Mouse (Mus musculus) heart, embryonic 11.5 days (tissue): ENCODE data around the gene Slc2a8. TPM values are rescaled to one million over a fixed set of nuclear protein-coding genes. Genes with fewer than 3 reads are reported as not detected.
"Not testable (repeated sequence)": the region's sequence is repeated elsewhere in the genome, so short reads cannot be mapped to it uniquely, and the experiment has no call there.

Experiments
- ATAC-seq: fragments of 200-750 bp; cut with Nextera tagmentation; replicated peaks from 2 replicates; pipeline ENCODE4 v1.8.0; 2017; ENCODE audit warnings: moderate library complexity; ENCODE audit not compliant: insufficient number of reproducible peaks, low FRiP score, low TSS enrichment
- H3K27ac ChIP-seq: fragments of 300-500 bp; sonication (generic); 2 replicates; pipeline ENCODE4 v1.5.1; 2014; ENCODE audit warnings: mild to moderate bottlenecking, low read depth, low read length
- H3K27me3 ChIP-seq: fragments of 300-500 bp; sonication (generic); 2 replicates; pipeline ENCODE4 v1.6.1; 2014; ENCODE audit warnings: mild to moderate bottlenecking, low read length, mixed read lengths; ENCODE audit not compliant: control insufficient read depth, insufficient read depth
- H3K36me3 ChIP-seq: fragments of 300-500 bp; sonication (generic); 2 replicates; pipeline ENCODE4 v1.6.1; 2014; ENCODE audit warnings: mild to moderate bottlenecking, low read length, moderate library complexity, mixed read lengths; ENCODE audit not compliant: control insufficient read depth, insufficient read depth
- H3K4me1 ChIP-seq: fragments of 300-500 bp; sonication (generic); 2 replicates; pipeline ENCODE4 v1.6.1; 2014; ENCODE audit warnings: low read length; ENCODE audit not compliant: control insufficient read depth, insufficient read depth
- H3K4me2 ChIP-seq: fragments of 300-500 bp; sonication (generic); 2 replicates; pipeline ENCODE4 v1.6.1; 2014; ENCODE audit warnings: mild to moderate bottlenecking, moderate library complexity
- H3K4me3 ChIP-seq: fragments of 300-500 bp; sonication (generic); 2 replicates; pipeline ENCODE4 v1.5.1; 2014; ENCODE audit warnings: low read depth, low read length
- H3K9ac ChIP-seq: fragments of 300-500 bp; sonication (generic); 2 replicates; pipeline ENCODE4 v1.6.1; 2014; ENCODE audit warnings: mild to moderate bottlenecking, low read depth, low read length, moderate library complexity
- H3K9me3 ChIP-seq: fragments of 300-500 bp; sonication (generic); replicated peaks from 2 replicates; pipeline ENCODE4 v1.6.1; 2016; ENCODE audit warnings: low read length; ENCODE audit not compliant: control insufficient read depth
- WGBS: fragments of 180-500 bp; shearing (Covaris S2); extraction: QIAGEN DNeasy Blood & Tissue Kit; methylation state at CpG from one replicate; pipeline ENCODE4 v1.1.7; 2014; ENCODE audit not compliant: insufficient replicate concordance; 5-methylcytosine and 5-hydroxymethylcytosine counted together
- polyA plus RNA-seq: library from polyadenylated mRNA; unstranded; fragments of >200 nt; fragmentation: Nextera tagmentation; extraction: Ambion mirVana; gene quantifications from 2 replicates; pipeline ENCODE4 v1.2.1, GENCODE M21; 2014

The Slc2a8 gene
- 12.1 and 13.2 TPM in 2 replicates for polyA plus RNA-seq

- ATAC-seq = peak; percentile 98
- WGBS = under 1% methylated on average over 50 of the region's 50 CpGs
Measured at GRCm38 (mm10) chr2:32981725-32982271, at the start of gene Slc2a8. TSS of gene Slc2a8 (minus strand) at chr2:32982083.

GRCm38 (mm10) chr2:33025040-33025439, 43.2 kb upstream of the Slc2a8 start:
- no peak overlapping the region for H3K4me2 ChIP-seq
- H3K9ac ChIP-seq = no peak overlapping the region
- no peak overlapping the region for H3K27ac ChIP-seq
- no peaks in the 10 kb centered on the region for H3K27me3 ChIP-seq
- H3K4me3 ChIP-seq = no peak overlapping the region
- 68% methylated on average over 4 of the region's 4 CpGs for WGBS
- no peaks in the 10 kb centered on the region for H3K9me3 ChIP-seq
- no peaks in the 10 kb centered on the region for H3K4me1 ChIP-seq
- no peaks in the 10 kb centered on the region for H3K36me3 ChIP-seq
- no peak for ATAC-seq

More at GRCm38 (mm10) chr2:32981725-32982271, at the start of gene Slc2a8:
- no peak within 1 kb of the TSS; the same call in 1 of the 2 replicates for H3K27ac ChIP-seq
- no peaks in the 10 kb centered on the region for H3K27me3 ChIP-seq
- peak within 1 kb of the TSS; percentile 94 for H3K4me2 ChIP-seq
- peak within 1 kb of the TSS; percentile 66 for H3K9ac ChIP-seq
- H3K9me3 ChIP-seq = no peaks in the 10 kb centered on the region
- no peaks in the 10 kb centered on the region for H3K36me3 ChIP-seq
- H3K4me1 ChIP-seq = peaks cover 6% of the 10 kb centered on the region; the same call in 1 of the 2 replicates
- H3K4me3 ChIP-seq = peak within 1 kb of the TSS; percentile 64

- Histone ChIP-seq H3K4me1 (no peaks in the 10 kb centered on the region), H3K27me3 (no peaks in the 10 kb centered on the region), H3K4me2 (no peak overlapping the region), H3K36me3 (no peaks in the 10 kb centered on the region), H3K9me3 (no peaks in the 10 kb centered on the region), H3K27ac (no peak overlapping the region), H3K9ac (no peak overlapping the region), H3K4me3 (no peak overlapping the region)
- WGBS = 62% methylated on average over 10 of the region's 10 CpGs
- no peak for ATAC-seq
Measured at GRCm38 (mm10) chr2:33024564-33024963, 42.7 kb upstream of the Slc2a8 start.

GRCm38 (mm10) chr2:33022846-33023245, 41.0 kb upstream of the Slc2a8 start:
- H3K9ac ChIP-seq = no peak overlapping the region
- H3K4me2 ChIP-seq = no peak overlapping the region
- no peak for ATAC-seq
- H3K9me3 ChIP-seq = no peaks in the 10 kb centered on the region
- no peaks in the 10 kb centered on the region for H3K36me3 ChIP-seq
- no peak overlapping the region for H3K4me3 ChIP-seq
- WGBS = 68% methylated on average over 6 of the region's 6 CpGs
- 0 out of 2 replicates have a peak, but pooled peaks cover 2% of the 10 kb centered on the region for H3K27me3 ChIP-seq
- no peak overlapping the region for H3K27ac ChIP-seq
- H3K4me1 ChIP-seq = no peaks in the 10 kb centered on the region

- no peak overlapping the region for H3K4me2 ChIP-seq
- H3K9me3 ChIP-seq = no peaks in the 10 kb centered on the region
- no peaks in the 10 kb centered on the region for H3K4me1 ChIP-seq
- no peak for ATAC-seq
- 4% methylated on average over 6 of the region's 6 CpGs for WGBS
- no peak overlapping the region for H3K9ac ChIP-seq
- no peaks in the 10 kb centered on the region for H3K36me3 ChIP-seq
- H3K27me3 ChIP-seq = 0 out of 2 replicates have a peak, but pooled peaks cover 2% of the 10 kb centered on the region
- no peak overlapping the region for H3K27ac ChIP-seq
- H3K4me3 ChIP-seq = no peak overlapping the region
Measured at GRCm38 (mm10) chr2:33018026-33018425, 36.1 kb upstream of the Slc2a8 start.

GRCm38 (mm10) chr2:33017191-33017590, 35.3 kb upstream of the Slc2a8 start:
- 53% methylated on average over 2 of the region's 2 CpGs for WGBS
- H3K4me2 ChIP-seq = no peak overlapping the region
- no peaks in the 10 kb centered on the region for H3K4me1 ChIP-seq
- no peaks in the 10 kb centered on the region for H3K9me3 ChIP-seq
- H3K9ac ChIP-seq = no peak overlapping the region
- H3K36me3 ChIP-seq = no peaks in the 10 kb centered on the region
- no peak overlapping the region for H3K27ac ChIP-seq
- H3K4me3 ChIP-seq = no peak overlapping the region
- no peak for ATAC-seq
- 0 out of 2 replicates have a peak, but pooled peaks cover 2% of the 10 kb centered on the region for H3K27me3 ChIP-seq

- H3K27ac ChIP-seq = no peak overlapping the region
- WGBS = 79% methylated on average over 5 of the region's 5 CpGs
- no peak overlapping the region for H3K4me3 ChIP-seq
- H3K4me1 ChIP-seq = no peaks in the 10 kb centered on the region
- H3K36me3 ChIP-seq = no peaks in the 10 kb centered on the region
- H3K9me3 ChIP-seq = no peaks in the 10 kb centered on the region
- 0 out of 2 replicates have a peak, but pooled peaks cover 2% of the 10 kb centered on the region for H3K27me3 ChIP-seq
- H3K9ac ChIP-seq = no peak overlapping the region
- ATAC-seq = no peak
- no peak overlapping the region for H3K4me2 ChIP-seq
Measured at GRCm38 (mm10) chr2:33014877-33015276, 33.0 kb upstream of the Slc2a8 start.

- H3K4me3 ChIP-seq, H3K4me1 ChIP-seq, H3K4me2 ChIP-seq, H3K9me3 ChIP-seq, H3K27ac ChIP-seq, H3K36me3 ChIP-seq, ATAC-seq, H3K27me3 ChIP-seq, H3K9ac ChIP-seq: not testable (repeated sequence)
- WGBS = 84% methylated on average over 4 of the region's 4 CpGs
Measured at GRCm38 (mm10) chr2:33009055-33009454, 27.2 kb upstream of the Slc2a8 start.

GRCm38 (mm10) chr2:33005041-33005440, 23.2 kb upstream of the Slc2a8 start:
- Histone ChIP-seq H3K4me2 (no peak overlapping the region), H3K9me3 (no peaks in the 10 kb centered on the region), H3K9ac (no peak overlapping the region), H3K27ac (no peak overlapping the region), H3K36me3 (no peaks in the 10 kb centered on the region), H3K4me1 (no peaks in the 10 kb centered on the region), H3K27me3 (no peaks in the 10 kb centered on the region), H3K4me3 (no peak overlapping the region)
- WGBS = 74% methylated on average over 5 of the region's 5 CpGs
- no peak for ATAC-seq
